Mouse (Mus musculus): Measurements from ENCODE around the gene Tfap4.

DNA sequence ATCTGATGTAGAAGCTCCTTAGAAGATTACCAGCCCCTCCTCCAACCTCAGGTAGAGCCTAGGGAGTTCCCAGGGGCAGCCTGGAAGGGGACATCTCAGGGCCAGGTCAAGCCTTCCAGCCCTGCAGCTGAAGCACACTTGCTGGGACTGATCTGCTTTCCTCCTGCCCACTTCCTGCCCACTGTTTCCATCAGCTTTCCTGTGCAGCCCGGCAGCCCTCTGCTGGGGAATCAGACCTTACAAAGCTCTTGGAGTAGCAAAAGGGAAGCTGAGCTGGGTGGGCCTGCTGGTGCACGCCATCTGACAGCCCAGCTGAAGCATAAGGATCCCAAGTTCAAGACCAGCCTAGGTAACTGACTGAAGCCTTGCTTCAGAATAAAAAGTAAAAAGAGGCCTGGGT lies 17.2 kb upstream of the Tfap4 start:
- TF ChIP-seq POLR2A (IDR thresholded peaks at IDR 0.05; ENCODE audit: control insufficient read depth, extremely low read depth, insufficient read depth, low read length, poor library complexity) = no peak
- no peak for TF ChIP-seq CTCF (IDR thresholded peaks at IDR 0.05; ENCODE audit: borderline replicate concordance, control insufficient read depth, extremely low read depth, insufficient read depth, low read length, poor library complexity)
